Mouse (Mus musculus) midbrain, embryonic 14.5 days (tissue): ENCODE measurements around the gene Pdzrn3. TPM values are rescaled to one million over a fixed set of nuclear protein-coding genes. Genes with fewer than 3 reads are reported as not detected.

Experiments
- ATAC-seq: fragments of 200-750 bp; cut with Nextera tagmentation; 2 replicates; pipeline ENCODE4 v1.8.0; 2017; ENCODE audit warnings: moderate number of reproducible peaks, moderate library complexity; ENCODE audit not compliant: low FRiP score, low TSS enrichment
- DNase-seq: peaks from one replicate; pipeline ENCODE4 v3.0.0-alpha.2; 2015
- H3K27ac ChIP-seq: fragments of 300-500 bp; sonication (generic); replicated peaks from 2 replicates; pipeline ENCODE4 v1.5.1; 2014; ENCODE audit warnings: mild to moderate bottlenecking, low read depth, low read length, moderate library complexity
- H3K27me3 ChIP-seq: fragments of 300-500 bp; sonication (generic); 2 replicates; pipeline ENCODE4 v1.6.1; 2014; ENCODE audit warnings: low read length, control low read depth, mixed read lengths; ENCODE audit not compliant: control insufficient read depth, insufficient read depth
- H3K36me3 ChIP-seq: fragments of 300-500 bp; sonication (generic); 2 replicates; pipeline ENCODE4 v1.6.1; 2014; ENCODE audit warnings: low read length, control low read depth; ENCODE audit not compliant: control insufficient read depth, insufficient read depth
- H3K4me1 ChIP-seq: fragments of 300-500 bp; sonication (generic); 2 replicates; pipeline ENCODE4 v1.6.1; 2014; ENCODE audit warnings: mild to moderate bottlenecking, antibody characterized with exemption, low read length, control low read depth; ENCODE audit not compliant: control insufficient read depth, insufficient read depth
- H3K4me2 ChIP-seq: fragments of 300-500 bp; sonication (generic); 2 replicates; pipeline ENCODE4 v1.6.1; 2014; ENCODE audit warnings: mild to moderate bottlenecking, low read length, moderate library complexity
- H3K4me3 ChIP-seq: fragments of 300-500 bp; sonication (generic); replicated peaks from 2 replicates; pipeline ENCODE4 v1.5.1; 2014; ENCODE audit warnings: low read depth, low read length
- H3K9ac ChIP-seq: fragments of 300-500 bp; sonication (generic); replicated peaks from 2 replicates; pipeline ENCODE4 v1.6.1; 2014; ENCODE audit warnings: mild to moderate bottlenecking, low read length, moderate library complexity
- H3K9me3 ChIP-seq: fragments of 300-500 bp; sonication (generic); 2 replicates; pipeline ENCODE4 v1.6.1; 2016; ENCODE audit warnings: low read length, control low read depth, mixed read lengths; ENCODE audit not compliant: control insufficient read depth
- WGBS: fragments of 180-500 bp; shearing (Covaris S2); extraction: QIAGEN DNeasy Blood & Tissue Kit; methylation state at CpG from one replicate; pipeline ENCODE4 v1.1.7; 2014; 5-methylcytosine and 5-hydroxymethylcytosine counted together
- polyA plus RNA-seq: library from polyadenylated mRNA; unstranded; fragments of >200 nt; fragmentation: Nextera tagmentation; extraction: Ambion mirVana; gene quantifications from 2 replicates; pipeline ENCODE4 v1.2.1, GENCODE M21; 2014

Gene Pdzrn3
- polyA plus RNA-seq, 1 experiment from 2014 or later: 20.6 TPM

DNA sequence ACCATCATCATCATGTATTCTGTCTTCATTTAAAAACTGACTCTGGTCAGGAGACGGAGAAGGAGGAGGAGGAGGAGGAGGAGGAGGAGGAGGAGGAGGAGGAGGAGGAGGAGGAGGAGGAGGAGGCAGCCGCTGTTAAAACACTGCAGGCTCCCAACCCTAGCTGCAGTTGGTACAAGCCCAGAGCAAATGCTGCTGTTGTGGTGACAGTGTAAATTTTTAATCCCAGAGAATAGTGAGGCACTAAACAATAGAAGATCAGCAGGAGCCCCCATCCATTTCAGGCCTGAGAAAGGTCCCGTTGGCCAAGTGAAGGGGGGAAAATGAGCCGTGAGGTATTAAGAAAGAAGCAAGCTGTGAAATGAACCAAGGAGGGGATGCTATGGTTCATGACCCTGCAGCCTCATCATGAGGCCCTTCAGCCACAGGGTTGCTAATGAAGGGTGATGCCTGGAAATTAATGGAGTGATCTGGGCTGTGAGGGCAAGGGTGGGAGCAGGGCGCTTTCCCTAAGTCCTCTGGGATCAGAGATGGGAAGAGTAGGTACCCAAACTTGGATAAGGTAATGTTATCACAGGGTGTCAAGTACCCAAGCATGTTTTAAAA is 141.0 kb downstream of the Pdzrn3 start:
- no peak overlapping the region for H3K9ac ChIP-seq
- no peak overlapping the region; the same call in 1 of the 2 replicates for H3K27ac ChIP-seq
- H3K4me3 ChIP-seq: no peak overlapping the region

DNA sequence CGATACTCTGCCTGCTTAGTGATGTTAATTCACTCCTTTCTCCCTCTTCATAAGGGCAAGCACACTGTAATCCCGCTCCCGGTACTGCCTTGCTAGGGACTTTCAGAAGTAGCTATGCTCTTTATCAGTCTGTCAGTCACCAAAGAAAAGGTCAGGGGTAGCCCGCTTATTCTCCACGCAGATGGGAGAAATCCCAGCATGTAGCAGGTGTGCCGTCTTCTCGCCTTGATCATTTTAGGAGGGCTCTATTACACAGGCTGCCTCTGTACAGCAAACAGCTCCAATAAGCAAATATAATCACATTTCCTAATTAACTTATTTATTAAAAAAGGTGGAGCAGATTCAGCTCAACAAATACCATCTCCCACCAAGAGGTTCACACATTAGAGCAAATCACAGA is 141.5 kb downstream of the Pdzrn3 start:
- no peaks in the 10 kb centered on the region for H3K9me3 ChIP-seq

More for the DNA sequence above, 141.0 kb downstream of the Pdzrn3 start:
- Histone ChIP-seq H3K9me3 (no peaks in the 10 kb centered on the region), H3K4me1 (peaks cover 23% of the 10 kb centered on the region), H3K4me2 (no peak overlapping the region), H3K36me3 (no peaks in the 10 kb centered on the region), H3K27me3 (no peaks in the 10 kb centered on the region)
- no peak for ATAC-seq
- 9% methylated on average over 5 of the region's 5 CpGs for WGBS
- DNase-seq: no peak

DNA sequence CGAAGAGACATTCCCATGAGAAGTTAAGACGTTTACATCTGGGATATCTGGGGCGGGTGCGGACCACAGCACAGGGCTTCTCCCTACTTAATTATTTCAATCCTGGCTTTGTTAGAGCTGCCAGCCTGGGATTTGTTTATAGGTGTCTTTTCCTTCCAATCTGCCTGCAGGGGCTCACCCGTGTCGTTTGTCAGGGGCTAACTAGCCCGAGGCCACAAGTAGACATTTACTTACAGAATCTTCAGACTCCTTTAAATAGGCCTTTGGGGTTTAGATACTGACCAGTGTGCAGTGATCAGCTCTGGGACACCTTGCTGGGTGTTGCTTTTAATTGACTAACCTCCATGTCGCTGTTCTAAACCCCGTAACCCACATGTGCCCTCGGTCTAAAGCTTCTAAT is 143.3 kb downstream of the Pdzrn3 start:
- Histone ChIP-seq H3K9ac (no peak overlapping the region), H3K4me2 (no peak overlapping the region), H3K4me1 (peaks cover 23% of the 10 kb centered on the region), H3K36me3 (no peaks in the 10 kb centered on the region), H3K4me3 (no peak overlapping the region), H3K27me3 (no peaks in the 10 kb centered on the region), H3K27ac (no peak overlapping the region), H3K9me3 (no peaks in the 10 kb centered on the region)
- 20% methylated on average over 10 of the region's 10 CpGs for WGBS
- ATAC-seq (no peak), DNase-seq (no peak)

More for the DNA sequence above, 141.5 kb downstream of the Pdzrn3 start:
- no peaks in the 10 kb centered on the region for H3K27me3 ChIP-seq
- no peak overlapping the region for H3K4me3 ChIP-seq
- WGBS: 10% methylated on average over 7 of the region's 7 CpGs
- no peak overlapping the region for H3K27ac ChIP-seq
- no peak overlapping the region for H3K4me2 ChIP-seq
- DNase-seq: peak; percentile 40
- no peak overlapping the region for H3K9ac ChIP-seq
- H3K4me1 ChIP-seq: peaks cover 23% of the 10 kb centered on the region
- H3K36me3 ChIP-seq: no peaks in the 10 kb centered on the region
- ATAC-seq: no peak

DNA sequence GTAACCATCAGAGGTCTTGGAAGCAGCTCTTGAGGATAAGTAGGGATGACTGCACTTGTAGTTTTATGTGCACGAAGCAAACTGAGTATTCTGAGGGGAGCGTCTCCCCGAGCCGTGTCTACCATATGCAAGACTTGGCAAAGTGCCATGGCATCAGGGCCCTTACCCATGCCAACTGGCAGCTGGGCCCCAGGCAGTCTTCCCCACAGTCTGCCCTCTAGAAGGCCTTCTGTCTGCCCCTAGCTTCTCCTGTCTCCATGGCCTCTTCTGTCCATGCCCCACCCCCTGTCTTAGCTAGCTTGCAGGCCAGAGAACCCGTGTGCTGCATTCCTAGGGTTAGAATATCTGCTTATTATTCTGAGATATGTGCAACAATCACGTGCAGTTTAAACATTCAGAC is 144.0 kb downstream of the Pdzrn3 start:
- H3K9ac ChIP-seq: no peak overlapping the region
- DNase-seq (peak; percentile 71), ATAC-seq (peak; percentile 74)
- peaks cover 23% of the 10 kb centered on the region for H3K4me1 ChIP-seq
- H3K4me3 ChIP-seq: no peak overlapping the region
- no peaks in the 10 kb centered on the region for H3K9me3 ChIP-seq
- 0 out of 2 replicates have a peak overlapping the region, but pooled peaks have one; percentile 32 for H3K27ac ChIP-seq
- H3K27me3 ChIP-seq: no peaks in the 10 kb centered on the region
- H3K36me3 ChIP-seq: no peaks in the 10 kb centered on the region
- WGBS: 41% methylated on average over 6 of the region's 6 CpGs
- H3K4me2 ChIP-seq: no peak overlapping the region

DNA sequence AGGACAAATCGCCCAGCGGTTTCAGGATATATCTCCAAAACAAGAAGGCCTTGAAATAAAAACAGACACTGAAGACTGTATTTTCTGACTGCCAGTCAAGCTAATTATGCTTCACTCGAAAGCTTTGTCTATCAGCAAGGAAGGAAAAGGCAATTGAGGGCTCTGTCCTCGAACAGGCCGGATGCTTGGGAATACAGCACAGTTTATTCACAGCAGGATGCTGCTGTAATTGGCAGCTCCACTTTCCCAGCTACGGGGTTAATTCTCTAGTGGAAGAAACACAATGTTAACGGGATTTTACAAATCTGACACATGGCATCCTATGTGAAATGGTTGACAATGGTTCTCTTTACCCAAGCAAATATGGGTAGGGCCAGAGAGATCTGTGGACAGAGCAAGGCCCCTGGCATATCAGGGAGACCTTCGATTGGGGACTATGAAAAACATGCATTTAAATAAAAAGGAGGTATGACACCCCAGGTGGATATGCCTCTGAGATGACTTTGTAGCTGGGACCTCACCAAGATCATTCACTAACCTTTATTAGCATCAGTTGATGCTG is 150.3 kb downstream of the Pdzrn3 start:
- no peaks in the 10 kb centered on the region for H3K36me3 ChIP-seq
- no peak overlapping the region for H3K4me3 ChIP-seq
- no peak for ATAC-seq

DNA sequence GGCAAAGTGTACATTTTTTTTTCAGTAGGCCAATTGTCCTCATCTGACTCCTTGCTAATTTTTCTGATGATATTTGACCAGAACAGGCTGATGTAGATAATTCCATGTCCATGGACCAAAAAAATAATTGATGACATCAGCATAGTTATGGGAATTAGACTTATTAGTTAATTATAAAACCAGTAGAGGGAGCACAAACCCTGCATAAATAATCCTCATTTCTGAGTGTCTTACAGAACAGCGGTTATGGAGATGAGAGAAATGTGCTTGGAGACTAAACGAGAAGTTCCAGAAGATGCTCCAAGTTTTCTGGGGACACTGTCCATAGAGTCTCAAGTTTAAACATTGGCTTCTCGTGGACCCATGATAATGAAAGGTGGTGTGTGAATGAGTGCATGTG is 157.4 kb downstream of the Pdzrn3 start:
- Histone ChIP-seq H3K4me2 (no peak overlapping the region), H3K9me3 (no peaks in the 10 kb centered on the region), H3K36me3 (no peaks in the 10 kb centered on the region), H3K27me3 (no peaks in the 10 kb centered on the region), H3K9ac (no peak overlapping the region), H3K27ac (no peak overlapping the region), H3K4me3 (no peak overlapping the region), H3K4me1 (no peaks in the 10 kb centered on the region)
- 73% methylated on average over 3 of the region's 3 CpGs for WGBS
- ATAC-seq: no peak
- DNase-seq: peak; percentile 58

More for the DNA sequence above, 150.3 kb downstream of the Pdzrn3 start:
- DNase-seq: peak; percentile 70
- Histone ChIP-seq H3K27me3 (no peaks in the 10 kb centered on the region), H3K9ac (no peak overlapping the region), H3K27ac (peak overlapping the region; percentile 5), H3K9me3 (no peaks in the 10 kb centered on the region), H3K4me1 (peaks cover 11% of the 10 kb centered on the region), H3K4me2 (no peak overlapping the region)
- WGBS: 19% methylated on average over 8 of the region's 8 CpGs

DNA sequence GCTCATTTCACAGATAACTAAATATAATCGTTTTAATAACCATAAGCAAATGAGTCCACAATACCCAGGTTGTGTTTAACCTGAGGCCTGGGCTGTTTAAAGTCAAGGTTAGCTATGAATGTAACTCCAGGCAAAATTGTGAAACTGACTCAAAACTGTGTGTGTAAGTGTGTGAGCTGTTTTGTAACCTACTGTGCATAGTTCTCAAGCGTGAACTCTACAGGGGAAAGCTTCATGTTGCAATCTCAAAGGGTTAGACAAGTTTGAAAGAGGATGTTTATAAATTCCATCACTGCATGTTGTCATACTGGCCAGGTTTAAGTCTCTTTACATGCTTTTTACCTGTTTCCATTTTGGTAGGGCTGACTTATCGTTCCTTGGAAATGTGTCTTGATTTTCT is 158.7 kb downstream of the Pdzrn3 start:
- DNase-seq (no peak), ATAC-seq (no peak)
- 92% methylated on average over 3 of the region's 3 CpGs for WGBS
- Histone ChIP-seq H3K4me3 (no peak overlapping the region), H3K27me3 (no peaks in the 10 kb centered on the region), H3K9ac (no peak overlapping the region), H3K9me3 (no peaks in the 10 kb centered on the region), H3K27ac (no peak overlapping the region), H3K36me3 (no peaks in the 10 kb centered on the region), H3K4me1 (no peaks in the 10 kb centered on the region), H3K4me2 (no peak overlapping the region)

DNA sequence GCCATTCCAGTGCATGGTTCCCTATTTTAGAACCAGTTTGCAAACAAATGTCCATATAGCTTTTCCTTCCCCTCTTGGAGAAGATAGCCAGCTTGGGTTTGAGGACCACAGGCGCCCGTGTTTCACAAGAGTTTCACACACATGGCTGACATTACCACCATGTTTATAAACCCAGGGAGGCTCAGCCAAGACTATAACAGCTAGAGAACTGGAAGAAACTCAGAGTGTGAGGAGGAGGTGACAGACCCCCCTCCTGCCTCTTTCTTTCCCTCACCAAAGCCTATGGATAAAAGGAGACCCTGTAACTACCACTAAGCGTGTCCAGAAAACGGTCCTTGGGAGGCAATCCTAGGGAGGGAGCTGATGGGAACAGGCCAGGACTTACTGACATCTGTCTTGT is 159.5 kb downstream of the Pdzrn3 start:
- H3K4me3 ChIP-seq: no peak overlapping the region
- no peak overlapping the region for H3K27ac ChIP-seq
- no peaks in the 10 kb centered on the region for H3K27me3 ChIP-seq
- no peaks in the 10 kb centered on the region for H3K36me3 ChIP-seq
- H3K4me1 ChIP-seq: no peaks in the 10 kb centered on the region
- DNase-seq (no peak), ATAC-seq (no peak)
- H3K9ac ChIP-seq: no peak overlapping the region
- H3K4me2 ChIP-seq: no peak overlapping the region
- H3K9me3 ChIP-seq: no peaks in the 10 kb centered on the region
- WGBS: 85% methylated on average over 4 of the region's 4 CpGs

DNA sequence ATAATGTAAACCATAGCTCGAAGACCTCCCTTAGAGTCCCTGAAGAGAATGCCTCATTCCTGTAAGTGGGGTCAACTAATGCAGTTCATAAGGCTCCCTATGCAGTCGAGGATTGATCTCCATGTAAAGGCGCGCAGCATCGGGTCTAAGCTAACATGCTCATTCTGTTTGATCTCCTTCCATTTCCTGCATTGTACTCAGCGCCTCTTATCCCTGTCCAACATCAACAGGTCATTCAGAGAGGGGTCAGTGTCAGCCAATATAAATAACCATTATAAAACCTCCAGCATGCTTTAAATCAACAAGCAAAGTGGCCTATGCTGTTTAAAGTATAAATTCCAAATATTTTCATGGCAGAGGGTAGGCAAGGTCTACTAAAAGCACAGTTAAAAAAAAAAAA is 159.9 kb downstream of the Pdzrn3 start:
- no peak overlapping the region for H3K4me2 ChIP-seq

More for the DNA sequence above, 159.9 kb downstream of the Pdzrn3 start:
- Histone ChIP-seq H3K4me1 (no peaks in the 10 kb centered on the region), H3K27me3 (no peaks in the 10 kb centered on the region), H3K9ac (no peak overlapping the region), H3K36me3 (no peaks in the 10 kb centered on the region), H3K27ac (no peak overlapping the region), H3K4me3 (no peak overlapping the region), H3K9me3 (no peaks in the 10 kb centered on the region)
- no peak for ATAC-seq
- DNase-seq: no peak
- WGBS: 80% methylated on average over 6 of the region's 6 CpGs
